Comparison of ENCODE assay signal across 28 mouse cellular contexts in the genomic region with DNA sequence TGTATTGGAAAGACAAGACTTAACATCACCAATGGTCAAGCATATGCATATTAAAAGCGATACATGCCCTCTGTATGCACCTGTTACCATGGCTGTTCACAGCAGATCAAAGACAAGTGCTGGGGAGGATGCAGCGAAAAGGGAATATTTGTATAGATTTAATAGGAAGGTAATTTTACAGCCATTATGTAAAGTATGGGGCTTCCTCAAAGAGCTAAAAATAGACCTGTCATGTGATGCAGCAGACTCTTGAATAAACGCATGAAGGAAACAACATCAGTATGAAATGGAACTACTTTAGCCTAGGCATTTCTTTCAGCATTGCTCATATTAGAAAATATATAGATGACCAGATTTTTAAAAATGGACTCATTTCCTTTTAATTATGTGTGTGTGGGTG. TPM values are rescaled to one million over a fixed set of nuclear protein-coding genes. Genes with fewer than 3 reads are reported as not detected.
"Had no signal": no experiment of that assay in that cellular context is flagged by ENCODE, and none has a peak within 500 bp of the region (broad histone marks: within the 10 kb centered on the region; RNA-seq: fewer than 3 reads in every experiment).

No protein-coding gene starts in this region.

- H3K27me3 ChIP-seq: lung, embryonic 15.5 days; megakaryocyte, embryonic 14.5 days; midbrain, embryonic 12.5 days; neural tube, embryonic 13.5 days; neural tube, embryonic 15.5 days had no signal

- H3K9me3 ChIP-seq: lung, embryonic 15.5 days; megakaryocyte, embryonic 14.5 days; midbrain, embryonic 10.5 days; midbrain, embryonic 12.5 days; neural tube, embryonic 13.5 days; neural tube, embryonic 15.5 days had no signal

- H3K4me1 ChIP-seq: lung, embryonic 15.5 days; megakaryocyte, embryonic 14.5 days; midbrain, embryonic 10.5 days; midbrain, embryonic 12.5 days; neural tube, embryonic 13.5 days; neural tube, embryonic 15.5 days had no signal

- DNase-seq: liver, postnatal 0 days; lung, adult 2 months; lung, postnatal 14 days; lung, postnatal 36 days; retina, postnatal 1 day; right cerebral cortex, adult 18-20 months; right cerebral cortex, postnatal 25 days; right cerebral cortex, postnatal 4 days; spleen, adult 18-20 months; thymus, adult 18-20 months; thymus, postnatal 14 days; thymus, postnatal 36 days had no signal

- H3K4me2 ChIP-seq: lung, embryonic 15.5 days; midbrain, embryonic 12.5 days; neural tube, embryonic 13.5 days; neural tube, embryonic 15.5 days had no signal

- H3K27ac ChIP-seq: lung, embryonic 15.5 days; macrophage; midbrain, embryonic 10.5 days; midbrain, embryonic 12.5 days; neural tube, embryonic 13.5 days; neural tube, embryonic 15.5 days had no signal

- H3K9ac ChIP-seq: liver, postnatal 0 days; lung, embryonic 15.5 days; midbrain, embryonic 12.5 days; neural tube, embryonic 13.5 days; neural tube, embryonic 15.5 days had no signal

- H3K36me3 ChIP-seq: lung, embryonic 15.5 days; midbrain, embryonic 10.5 days; midbrain, embryonic 12.5 days; neural tube, embryonic 13.5 days; neural tube, embryonic 15.5 days had no signal

- ATAC-seq: liver, postnatal 0 days; lung, postnatal 0 days; midbrain, embryonic 16.5 days had no signal

- H3K4me3 ChIP-seq: lung, embryonic 15.5 days; megakaryocyte, embryonic 14.5 days; midbrain, embryonic 10.5 days; midbrain, embryonic 12.5 days; myocyte; neural tube, embryonic 13.5 days; neural tube, embryonic 15.5 days had no signal

RNA-seq across cellular contexts. Expression of a gene that starts 5.1 kb away (rescaled TPM):
- total RNA-seq: megakaryocyte progenitor cell, adult 5-6 weeks had no signal
- polyA plus RNA-seq: liver, postnatal 0 days; lung, adult 2 months; lung, embryonic 15.5 days; lung, postnatal 0 days; macrophage; midbrain, embryonic 10.5 days; midbrain, embryonic 12.5 days; midbrain, embryonic 16.5 days; myocyte; neural tube, embryonic 11.5 days; neural tube, embryonic 13.5 days; neural tube, embryonic 15.5 days; stomach, embryonic 14.5 days; stomach, embryonic 16.5 days had no signal

RNA-seq across cellular contexts. Expression of a gene that starts 6.9 kb away (rescaled TPM):
- total RNA-seq: megakaryocyte progenitor cell, adult 5-6 weeks had no signal
- polyA plus RNA-seq: liver, postnatal 0 days; lung, adult 2 months; lung, embryonic 15.5 days; lung, postnatal 0 days; macrophage; midbrain, embryonic 10.5 days; midbrain, embryonic 12.5 days; midbrain, embryonic 16.5 days; myocyte; neural tube, embryonic 11.5 days; neural tube, embryonic 13.5 days; neural tube, embryonic 15.5 days; small intestine, adult 2 months; stomach, embryonic 14.5 days; thymus, postnatal 0 days had no signal

RNA-seq across cellular contexts. Expression of a gene that starts 9.8 kb away (rescaled TPM):
- total RNA-seq: megakaryocyte progenitor cell, adult 5-6 weeks had no signal
- polyA plus RNA-seq: liver, postnatal 0 days; lung, adult 2 months; lung, embryonic 15.5 days; lung, postnatal 0 days; macrophage; midbrain, embryonic 10.5 days; midbrain, embryonic 12.5 days; midbrain, embryonic 16.5 days; myocyte; neural tube, embryonic 11.5 days; neural tube, embryonic 13.5 days; neural tube, embryonic 15.5 days; stomach, embryonic 14.5 days; stomach, embryonic 16.5 days; thymus, postnatal 0 days had no signal

RNA-seq across cellular contexts. Expression of a gene that starts 15.2 kb away (rescaled TPM):
- total RNA-seq: megakaryocyte progenitor cell, adult 5-6 weeks had no signal
- polyA plus RNA-seq: liver, postnatal 0 days; lung, adult 2 months; lung, embryonic 15.5 days; lung, postnatal 0 days; macrophage; midbrain, embryonic 10.5 days; midbrain, embryonic 12.5 days; myocyte; neural tube, embryonic 11.5 days; stomach, embryonic 14.5 days had no signal

RNA-seq across cellular contexts. Expression of a gene that starts 36.9 kb away (rescaled TPM):
- total RNA-seq: megakaryocyte progenitor cell, adult 5-6 weeks had no signal
- polyA plus RNA-seq: lung, adult 2 months; lung, embryonic 15.5 days; lung, postnatal 0 days; macrophage; midbrain, embryonic 10.5 days; midbrain, embryonic 12.5 days; midbrain, embryonic 16.5 days; myocyte; neural tube, embryonic 11.5 days; neural tube, embryonic 13.5 days; neural tube, embryonic 15.5 days; stomach, embryonic 14.5 days had no signal
